Mouse (Mus musculus) cerebellum, adult (tissue): ENCODE measurements around the gene Wwp2.
A peak's percentile ranks its signal among the peaks of the same experiment; 100 is the strongest.

ENCODE experiments used
- ATAC-seq: cut with Nextera tagmentation; 2 replicates; pipeline ENCODE4 v1.9.2; 2017; ENCODE audit warnings: mild to moderate bottlenecking, moderate library complexity, mixed read lengths; ENCODE audit not compliant: insufficient number of reproducible peaks, low FRiP score, low TSS enrichment

Gene Wwp2

DNA sequence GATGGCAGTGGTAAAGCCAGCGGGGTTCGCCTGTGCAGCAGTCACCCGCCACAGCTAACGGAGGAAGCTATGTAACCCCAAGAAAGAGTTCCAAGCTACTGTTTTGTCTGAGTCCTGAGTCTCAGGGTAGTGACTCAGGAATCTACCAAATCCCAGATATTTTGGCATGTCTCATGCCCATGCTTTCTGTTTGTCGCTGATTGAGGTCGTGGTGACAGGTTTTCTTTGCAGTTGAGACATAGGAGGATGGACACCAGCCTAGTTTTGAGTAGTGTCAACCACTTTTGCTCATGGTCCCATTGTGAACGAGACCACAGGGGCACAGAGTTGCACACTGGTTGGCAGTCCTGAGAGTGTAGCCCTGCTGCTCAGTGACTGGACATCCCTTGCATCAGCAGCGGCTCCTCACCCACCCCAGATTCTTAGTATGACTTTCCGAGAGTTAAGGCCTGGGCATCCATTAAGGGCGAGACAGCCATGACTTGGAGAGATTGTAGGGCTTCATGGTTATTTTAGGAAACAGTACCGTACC is 109.5 kb downstream of the Wwp2 start:
- ATAC-seq: no peak

DNA sequence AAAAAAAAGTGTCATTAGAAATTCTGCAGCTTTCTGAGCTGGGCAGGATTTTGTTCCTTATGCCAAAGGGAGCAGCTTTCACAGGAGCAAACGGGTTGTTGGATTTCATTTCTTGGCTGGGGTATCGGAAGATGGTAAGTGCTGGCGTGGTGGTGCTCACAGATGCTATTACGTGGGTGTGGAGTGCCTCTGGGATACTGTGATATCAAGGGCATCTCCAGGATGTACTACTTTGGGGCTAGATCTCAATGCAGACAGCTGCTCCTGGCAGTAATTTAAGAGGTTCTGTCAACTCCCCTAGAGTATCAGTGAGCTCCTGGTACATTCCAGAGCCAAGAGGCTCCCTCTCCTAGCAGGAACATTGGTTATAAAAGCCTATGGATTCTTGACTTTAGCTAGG is 110.0 kb downstream of the Wwp2 start:
- ATAC-seq: peak; percentile 42; the same call in 1 of the 2 replicates

DNA sequence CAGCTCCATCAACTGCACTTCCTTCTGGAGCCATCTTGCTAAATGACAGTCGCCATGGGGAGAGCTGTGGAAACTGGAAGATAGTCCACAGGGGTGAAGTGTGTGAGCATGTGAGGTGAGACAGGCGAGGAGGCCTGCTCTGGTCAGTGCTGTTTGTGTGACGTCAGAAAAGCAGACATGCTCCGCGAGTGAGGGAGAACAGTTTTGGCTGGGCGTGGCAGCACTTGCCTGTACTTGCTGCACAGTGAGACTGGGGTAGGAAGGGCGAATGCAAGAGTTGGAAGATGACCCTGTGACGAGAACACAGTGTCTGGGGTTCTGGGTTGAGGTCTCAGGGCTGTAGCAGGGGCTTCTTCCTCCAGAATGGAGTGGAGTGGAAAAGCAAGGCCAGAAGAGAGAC is 110.7 kb downstream of the Wwp2 start:
- no peak for ATAC-seq

DNA sequence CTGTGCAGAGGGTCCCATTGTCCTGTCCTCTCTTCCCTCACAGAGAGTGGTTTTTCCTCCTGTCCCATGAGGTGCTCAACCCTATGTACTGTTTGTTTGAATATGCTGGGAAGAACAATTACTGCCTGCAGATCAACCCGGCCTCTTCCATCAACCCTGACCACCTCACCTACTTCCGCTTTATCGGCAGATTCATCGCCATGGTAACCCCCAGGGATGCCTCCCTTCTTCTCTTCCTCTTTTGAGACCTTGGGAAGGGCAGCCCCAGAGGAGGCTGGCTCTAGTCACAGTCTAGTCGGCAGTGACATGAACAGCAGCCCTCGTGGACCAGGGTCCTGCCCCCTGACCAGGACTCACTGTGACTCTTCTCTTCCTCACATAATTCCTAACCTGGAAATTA is 116.1 kb downstream of the Wwp2 start:
- ATAC-seq: no peak

DNA sequence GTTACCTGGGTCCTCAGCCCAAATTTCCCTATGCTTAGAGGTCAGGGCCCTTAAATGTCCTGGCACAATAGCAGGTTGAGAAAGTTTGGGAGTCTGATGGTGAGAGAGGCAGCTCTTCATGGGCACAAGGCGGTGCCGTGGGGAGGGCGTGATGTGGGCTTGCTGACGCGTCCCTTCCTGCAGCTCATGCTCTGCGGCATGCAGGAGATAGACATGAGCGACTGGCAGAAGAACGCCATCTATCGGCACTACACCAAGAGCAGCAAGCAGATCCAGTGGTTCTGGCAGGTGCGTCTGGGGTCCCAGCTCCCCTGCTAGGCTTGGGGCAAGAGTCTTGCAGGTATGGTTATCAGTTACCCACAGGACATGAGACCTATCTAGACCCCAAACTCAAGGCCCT is 119.1 kb downstream of the Wwp2 start:
- no peak for ATAC-seq

DNA sequence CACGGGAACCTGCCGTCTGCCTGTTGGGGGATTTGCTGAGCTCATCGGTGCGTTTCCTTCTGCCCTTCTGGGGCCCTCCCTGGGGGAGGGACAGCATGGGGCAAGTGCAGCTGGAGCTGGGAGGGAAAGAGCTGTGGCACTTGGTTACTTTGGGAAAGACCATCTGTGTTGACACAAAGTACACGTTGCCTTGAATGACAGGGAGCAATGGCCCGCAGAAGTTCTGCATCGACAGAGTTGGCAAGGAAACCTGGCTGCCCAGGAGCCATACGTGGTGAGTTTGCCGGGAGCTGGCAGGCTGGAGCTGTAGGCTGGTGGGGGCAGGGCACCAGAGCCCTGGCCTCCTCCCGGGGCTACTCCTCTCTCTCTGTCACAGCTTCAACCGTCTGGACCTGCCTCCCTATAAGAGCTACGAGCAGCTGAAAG is 120.4 kb downstream of the Wwp2 start:
- 0 out of 2 replicates have a peak, but pooled peaks have one; percentile 13 for ATAC-seq

DNA sequence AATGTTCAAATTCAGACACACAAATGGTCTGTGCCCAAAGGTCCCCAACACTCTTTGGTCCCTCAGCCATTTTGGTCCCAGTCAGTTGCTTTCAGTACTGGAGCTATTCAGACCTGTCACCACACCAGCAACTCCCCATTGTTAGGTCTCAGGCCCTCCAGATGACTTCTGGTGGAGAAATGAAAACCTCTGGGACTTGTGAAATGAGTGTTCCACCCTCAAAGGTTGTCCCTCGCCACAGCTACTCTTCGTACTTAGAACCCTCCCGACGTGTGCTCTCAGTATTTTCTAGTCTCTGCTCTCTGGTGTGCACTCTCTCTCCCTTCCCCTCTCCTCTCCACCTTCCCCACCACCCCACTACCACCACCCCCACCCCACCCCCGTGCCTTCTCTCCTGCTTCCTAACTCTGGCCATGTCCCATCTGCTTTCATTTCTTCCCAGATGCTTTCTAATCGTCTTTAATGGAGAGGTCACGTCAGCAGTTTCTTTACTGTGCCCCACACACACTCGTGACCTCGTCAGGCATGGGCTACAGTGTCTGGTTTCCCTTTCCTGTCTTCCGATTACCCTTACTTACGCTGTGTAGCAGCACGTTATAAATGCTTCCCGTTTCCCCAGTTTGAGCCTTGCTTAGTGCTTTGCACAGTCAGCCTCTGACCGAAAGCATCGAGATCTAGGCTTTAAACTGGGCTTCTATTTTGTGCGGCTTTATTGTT is 124.8 kb downstream of the Wwp2 start:
- ATAC-seq: no peak

DNA sequence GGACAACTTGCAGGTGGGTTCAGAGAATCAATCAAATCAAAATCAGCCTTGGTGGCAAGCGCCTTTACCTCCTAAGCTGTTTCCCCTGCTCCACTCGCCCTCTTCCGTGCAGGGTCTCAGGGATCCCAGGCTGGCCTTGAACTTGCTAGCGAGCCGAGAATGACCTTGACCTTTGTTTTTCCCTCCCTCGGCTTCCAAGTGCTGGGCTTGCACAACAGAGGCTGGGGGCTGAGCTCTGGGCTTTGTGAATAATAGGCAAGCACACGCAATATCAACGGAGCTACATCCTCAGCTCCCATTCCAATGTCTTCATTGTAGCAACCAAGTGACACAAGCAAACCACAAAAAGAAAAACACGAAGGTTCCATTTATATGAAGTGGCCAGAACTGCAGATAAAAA is 126.0 kb downstream of the Wwp2 start:
- no peak for ATAC-seq

DNA sequence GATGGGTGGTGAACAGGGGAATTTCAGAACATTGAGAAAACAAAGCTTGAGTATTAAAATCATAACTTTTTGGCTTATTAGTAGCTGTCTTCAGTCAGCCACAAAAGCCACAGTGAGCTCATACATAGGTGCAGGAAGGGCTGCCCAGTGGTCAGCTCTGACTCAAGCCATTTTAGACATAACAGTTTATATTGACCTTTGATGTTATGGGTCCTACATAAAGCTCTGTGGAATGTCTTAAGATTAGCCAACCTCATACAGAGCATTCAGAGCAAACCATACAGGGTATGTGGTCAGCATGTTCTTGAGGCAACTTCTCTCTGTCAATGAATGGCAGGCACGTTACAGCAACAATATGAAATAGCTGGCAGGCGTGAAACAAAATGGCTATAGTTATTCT is 134.9 kb downstream of the Wwp2 start:
- no peak for ATAC-seq

DNA sequence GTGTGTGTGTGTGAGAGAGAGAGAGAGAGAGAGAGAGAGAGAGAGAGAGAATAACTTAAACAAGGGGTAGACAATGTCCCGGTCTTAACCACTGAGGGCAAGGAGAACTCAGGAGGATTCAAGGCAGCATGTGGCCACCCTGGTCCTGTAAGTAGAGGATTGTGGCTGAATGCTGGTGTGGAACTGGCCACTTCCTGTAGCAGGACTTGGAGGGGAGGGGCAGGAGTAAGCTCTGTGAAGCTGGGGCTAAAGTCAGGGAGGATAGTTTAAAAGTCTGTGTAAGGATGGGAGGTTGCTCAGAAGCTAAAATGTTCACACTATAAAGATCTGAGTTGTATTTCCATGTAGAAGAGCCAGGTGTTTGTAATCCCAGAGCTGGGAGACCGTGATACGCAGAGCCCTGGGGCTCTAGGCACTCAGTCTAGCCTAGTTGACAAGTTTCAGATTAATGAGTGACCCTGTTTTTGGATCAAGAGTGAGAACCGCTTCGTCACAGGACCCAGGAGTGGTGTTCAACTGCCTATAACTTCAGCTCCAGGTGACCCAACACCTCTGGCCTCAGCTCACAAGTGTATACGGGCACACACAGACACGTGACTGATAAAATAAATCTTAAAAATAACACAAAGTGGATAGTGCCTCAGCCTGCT is 135.4 kb downstream of the Wwp2 start:
- ATAC-seq: no peak

DNA sequence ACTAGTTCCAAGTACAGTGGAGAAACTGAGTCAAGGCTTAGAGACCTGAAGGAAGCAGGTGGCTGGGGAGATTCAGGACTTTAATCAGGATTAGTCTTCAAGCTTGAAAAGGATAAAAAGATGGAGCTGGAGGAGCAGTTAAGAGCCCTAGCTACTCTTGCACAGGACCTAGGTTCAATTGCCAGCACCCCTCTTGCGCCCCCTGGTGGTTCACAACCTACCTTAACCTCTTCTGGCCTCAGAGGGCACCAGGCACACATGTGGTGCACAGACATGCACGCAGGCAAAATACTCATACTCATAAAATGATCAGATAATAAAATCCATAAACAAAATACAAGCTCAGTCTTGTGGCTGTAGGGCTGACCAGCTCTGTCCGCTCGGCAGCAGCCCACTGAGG is 136.3 kb downstream of the Wwp2 start:
- ATAC-seq: no peak

DNA sequence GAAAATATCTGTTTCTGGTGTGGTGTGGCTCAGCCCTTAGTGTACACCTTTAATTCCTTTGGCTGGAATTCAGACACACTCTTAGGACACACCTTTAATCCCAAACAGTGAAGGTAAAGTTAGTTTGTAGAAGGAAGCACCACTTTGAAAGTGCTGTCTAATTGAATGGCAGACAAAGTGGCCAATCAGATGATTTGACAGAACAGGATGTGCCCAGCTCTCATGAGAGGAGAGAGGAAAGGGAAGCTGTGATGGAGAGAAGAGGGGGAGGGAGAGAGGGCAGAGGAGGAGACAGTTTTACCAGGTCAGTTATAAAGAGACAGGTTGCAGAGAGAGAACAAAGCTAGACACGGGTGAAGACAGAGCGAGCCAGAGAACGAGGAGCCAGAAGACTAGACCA is 138.6 kb downstream of the Wwp2 start:
- no peak for ATAC-seq

DNA sequence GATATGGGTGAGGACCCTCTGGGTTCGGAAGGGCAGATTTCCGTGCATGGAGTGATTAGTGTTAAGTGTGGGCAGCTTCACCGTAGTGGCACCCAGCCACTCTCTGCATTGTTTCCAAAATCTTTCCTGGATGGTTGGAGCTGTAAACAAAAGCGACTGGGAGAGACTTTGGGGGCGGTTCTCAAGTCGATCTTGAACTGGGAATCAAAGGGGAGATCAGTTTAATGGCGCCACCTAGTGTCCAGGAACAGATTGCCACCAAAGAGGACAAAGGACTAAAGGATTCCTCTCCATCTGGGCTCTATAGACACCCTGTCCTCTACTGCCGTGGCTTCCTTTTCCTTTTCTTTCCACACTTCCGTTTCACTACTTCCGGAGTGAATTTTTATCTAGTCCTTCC is 140.5 kb downstream of the Wwp2 start:
- ATAC-seq: peak; percentile 65

DNA sequence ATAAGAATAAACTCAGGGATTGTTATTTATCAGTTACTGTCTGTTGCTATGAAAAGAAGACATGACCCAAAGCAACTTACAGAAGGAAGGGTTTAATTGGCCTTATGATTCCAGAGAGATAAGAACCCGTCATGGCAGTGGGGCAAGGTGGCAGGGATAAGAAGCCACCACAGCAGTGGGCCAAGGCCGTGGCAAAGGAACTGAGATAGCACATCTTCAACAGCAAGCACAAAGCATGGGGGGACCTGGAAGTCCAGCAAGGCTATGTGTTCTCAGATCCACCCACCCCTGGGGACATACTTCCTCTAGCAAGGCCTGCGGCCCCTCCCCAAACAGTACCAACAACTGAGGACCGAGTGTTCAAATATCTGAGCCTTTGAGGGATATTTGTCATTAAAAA is 141.5 kb downstream of the Wwp2 start:
- ATAC-seq: no peak

DNA sequence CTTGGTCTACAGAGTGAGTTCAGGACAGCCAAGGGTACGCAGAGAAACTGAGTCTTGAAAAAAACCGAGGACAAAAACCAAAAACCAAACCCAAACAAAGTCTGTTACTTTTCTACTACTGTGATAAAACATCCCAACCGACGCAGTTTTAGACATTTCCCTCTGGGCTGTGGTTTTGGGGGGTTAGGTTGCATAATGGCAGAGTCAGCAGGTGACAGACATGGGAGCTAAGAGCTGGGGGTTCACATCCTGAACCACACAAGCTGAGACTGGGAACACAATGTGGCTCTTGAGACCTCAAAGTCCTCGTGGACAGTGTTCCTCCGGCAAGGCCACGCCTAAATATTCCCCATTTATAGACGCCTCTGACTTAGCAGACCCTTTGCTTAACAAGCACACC is 142.0 kb downstream of the Wwp2 start:
- no peak for ATAC-seq

DNA sequence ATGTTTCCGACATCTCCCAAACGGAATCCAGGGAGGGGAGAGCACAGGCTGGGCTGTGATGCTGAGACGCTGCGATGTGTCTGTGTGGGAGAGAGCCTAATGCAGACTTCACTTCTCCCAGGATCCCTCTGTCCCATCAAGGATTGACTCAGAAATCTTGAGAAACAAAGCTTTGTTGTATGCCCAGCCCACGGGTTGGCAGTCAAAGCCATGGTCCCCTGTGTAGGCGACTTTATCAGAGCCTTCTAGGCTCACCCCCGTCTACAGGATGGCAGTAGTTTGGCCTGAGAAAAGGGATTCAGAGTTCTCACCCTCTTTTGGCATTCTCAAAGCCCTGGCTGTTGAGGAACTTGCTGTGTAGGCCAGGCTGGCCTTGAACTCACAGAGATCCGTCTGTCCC is 142.4 kb downstream of the Wwp2 start:
- no peak for ATAC-seq

DNA sequence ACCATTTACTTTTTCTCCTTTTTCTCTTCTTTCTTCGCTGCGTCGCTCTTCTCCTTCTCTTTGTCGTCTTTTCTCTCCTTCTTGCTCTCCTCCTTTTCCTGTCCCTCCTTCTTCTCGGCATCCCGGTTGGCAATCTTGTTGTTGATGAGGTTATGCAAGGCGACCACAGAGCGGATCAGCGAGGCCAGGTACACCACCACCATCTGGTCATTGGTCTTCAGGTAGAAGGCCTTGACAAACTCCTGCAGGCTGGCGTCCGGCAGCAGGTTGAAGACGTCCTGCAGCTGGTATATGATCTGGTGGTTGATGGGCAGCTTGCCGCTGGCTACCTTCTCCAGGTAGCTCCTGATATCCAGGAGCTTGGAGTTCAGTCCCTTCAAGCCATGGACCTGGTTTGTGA is 144.7 kb downstream of the Wwp2 start:
- ATAC-seq: no peak

DNA sequence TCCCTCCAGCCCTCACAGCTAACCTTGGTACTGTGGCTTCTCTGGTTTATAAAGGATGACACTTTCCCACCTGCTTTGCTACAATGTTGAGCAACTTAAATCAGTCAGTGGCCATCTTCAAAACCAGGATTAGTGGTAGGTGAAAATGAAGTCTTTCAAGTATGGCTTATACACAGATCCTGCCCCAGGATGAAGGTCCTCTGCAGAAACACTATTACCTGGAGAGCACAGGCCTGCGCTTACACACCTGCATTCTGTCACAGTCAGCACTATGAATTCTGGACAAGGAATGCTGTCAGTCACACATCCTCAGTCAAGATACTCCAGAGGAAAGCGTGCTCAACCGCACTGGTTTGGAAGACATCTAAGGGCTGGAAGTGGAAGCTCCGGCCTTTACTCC is 145.4 kb downstream of the Wwp2 start:
- ATAC-seq: no peak

DNA sequence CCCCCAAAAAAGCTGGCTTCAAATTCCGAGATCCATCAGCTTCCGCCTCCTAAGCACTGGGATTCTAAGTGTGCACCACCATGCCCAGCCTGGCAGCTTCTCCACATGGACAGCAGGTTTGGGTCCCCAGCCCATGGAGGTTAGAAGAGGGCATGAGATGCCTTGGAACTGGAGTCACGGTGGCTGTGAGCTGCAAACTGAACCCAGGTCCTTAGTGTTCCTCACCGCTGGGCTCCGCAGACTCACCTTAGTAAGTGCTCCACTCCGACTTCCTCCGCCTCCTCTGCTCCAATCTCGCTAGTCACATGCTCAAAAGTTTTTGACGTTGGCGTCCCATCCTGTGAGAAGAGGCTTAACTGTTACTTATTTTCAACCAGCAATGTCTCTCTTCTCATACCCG is 146.0 kb downstream of the Wwp2 start:
- no peak for ATAC-seq

DNA sequence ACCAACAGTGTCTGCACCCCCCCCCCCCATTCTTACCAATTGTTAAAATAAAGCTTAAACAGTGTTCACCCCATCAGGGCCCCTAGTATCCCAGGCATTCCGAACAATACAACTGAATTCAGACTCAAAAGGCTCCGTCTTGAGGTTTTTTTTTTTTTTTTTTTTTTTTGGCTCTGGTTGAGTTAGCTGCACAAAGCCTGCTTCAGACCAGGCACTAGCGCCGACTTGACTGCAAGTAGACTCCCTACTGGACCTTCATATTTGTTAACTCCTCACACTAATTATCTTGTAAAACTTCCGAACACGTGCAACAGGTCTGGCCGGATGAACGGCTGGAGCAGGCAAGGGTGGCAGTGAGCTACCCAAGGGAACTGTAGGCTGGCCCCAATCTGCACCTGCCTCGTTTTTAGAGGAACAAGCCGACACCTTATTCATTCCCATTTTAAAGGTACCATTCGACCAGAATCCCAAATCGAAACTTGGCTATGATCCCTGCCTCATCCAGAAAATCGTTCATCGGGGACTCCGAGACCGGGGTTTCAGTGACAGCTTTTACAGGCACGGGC is 151.3 kb downstream of the Wwp2 start:
- ATAC-seq: no peak

DNA sequence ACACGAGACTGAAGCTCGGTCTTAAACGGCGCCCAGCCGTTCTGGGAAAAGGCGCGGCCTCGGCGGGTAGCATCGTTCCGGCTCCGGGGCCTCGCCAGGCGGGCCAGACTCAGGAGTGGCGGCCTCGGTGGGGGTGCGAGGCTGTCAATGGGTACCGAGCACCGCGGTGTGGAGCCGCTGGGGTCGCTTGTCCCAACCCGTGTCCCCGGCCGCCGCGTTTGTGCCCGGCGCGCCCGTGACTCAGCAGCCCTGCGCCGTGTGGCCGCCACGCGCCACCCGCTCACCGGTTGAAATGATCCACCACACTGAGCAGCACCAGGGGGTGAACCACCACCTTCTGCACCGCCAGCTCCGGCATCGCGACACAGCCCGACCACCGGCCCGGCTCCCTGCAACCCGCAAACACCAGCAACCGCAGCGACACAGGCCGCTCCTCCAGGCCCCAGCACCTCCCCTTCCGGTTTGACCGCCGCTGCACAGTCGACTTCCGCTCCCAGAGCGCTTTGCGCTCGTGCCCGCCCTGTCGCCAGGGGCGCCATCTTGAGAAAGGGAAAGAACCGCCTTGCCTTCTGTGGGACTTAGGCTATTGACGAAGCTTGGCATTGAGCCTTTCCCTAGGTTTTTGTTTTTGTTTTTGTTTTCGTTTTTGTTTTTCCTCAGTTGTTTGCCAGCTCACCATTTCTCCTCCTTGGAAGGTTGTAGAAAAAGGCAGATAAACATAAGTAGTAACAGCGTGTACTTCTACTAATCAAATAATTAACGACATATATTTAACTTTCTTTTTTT is 152.0 kb downstream of the Wwp2 start, which contains the start of gene Psmd7:
Gene Psmd7 (minus strand): TSS at position 470 of the 786 bp plus-strand sequence.
- peak; percentile 98 for ATAC-seq
